Mouse (Mus musculus): ENCODE data around the gene Klf15. TPM values are rescaled to one million over a fixed set of nuclear protein-coding genes. Genes with fewer than 3 reads are reported as not detected.

Klf15 gene
- polyA plus RNA-seq, 1 experiment from 2014 or later = 7.3 TPM

DNA sequence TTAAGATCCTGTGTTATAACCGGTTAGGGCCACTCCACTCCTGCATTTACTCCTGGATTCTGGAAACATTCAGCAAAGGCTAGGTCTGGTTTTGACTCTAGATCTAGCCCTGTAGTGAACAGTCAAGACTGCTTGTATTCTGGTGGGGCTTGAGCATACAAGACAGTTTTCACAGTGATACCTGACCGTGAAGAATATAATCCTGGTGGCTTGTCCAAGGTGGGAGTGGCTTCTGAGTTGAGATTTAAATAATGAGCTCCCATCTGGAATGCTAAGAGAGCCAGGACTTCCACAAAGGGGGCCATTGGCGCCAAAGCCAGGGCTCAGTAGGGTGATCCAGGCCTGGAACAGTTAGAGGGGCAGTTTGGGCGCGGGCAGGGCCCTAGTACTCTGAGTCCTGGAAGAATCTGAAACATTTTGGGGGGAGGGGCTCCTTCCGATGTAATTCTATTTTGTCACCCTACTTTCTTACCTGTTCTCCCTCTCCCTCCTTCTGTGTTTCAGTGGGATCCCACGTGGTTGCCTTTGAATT is 1.6 kb downstream of the Klf15 start:
- Histone ChIP-seq H3K9me3 (replicated peaks) (no peaks in the 10 kb centered on the region), H3K4me1 (replicated peaks) (peaks cover 20% of the 10 kb centered on the region), H3K27ac (ENCODE audit: poor library complexity, severe bottlenecking) (peak overlapping the region; percentile 71), H3K4me3 (peak overlapping the region; percentile 76), H3K9ac (peak overlapping the region; percentile 82), H3K4me2 (peak overlapping the region; percentile 99), H3K36me3 (peaks cover 10% of the 10 kb centered on the region), H3K27me3 (replicated peaks) (peaks cover 37% of the 10 kb centered on the region)
- 26% methylated on average over 7 of the region's 7 CpGs for WGBS
- no peak for ATAC-seq (ENCODE audit: insufficient number of reproducible peaks, low FRiP score)

DNA sequence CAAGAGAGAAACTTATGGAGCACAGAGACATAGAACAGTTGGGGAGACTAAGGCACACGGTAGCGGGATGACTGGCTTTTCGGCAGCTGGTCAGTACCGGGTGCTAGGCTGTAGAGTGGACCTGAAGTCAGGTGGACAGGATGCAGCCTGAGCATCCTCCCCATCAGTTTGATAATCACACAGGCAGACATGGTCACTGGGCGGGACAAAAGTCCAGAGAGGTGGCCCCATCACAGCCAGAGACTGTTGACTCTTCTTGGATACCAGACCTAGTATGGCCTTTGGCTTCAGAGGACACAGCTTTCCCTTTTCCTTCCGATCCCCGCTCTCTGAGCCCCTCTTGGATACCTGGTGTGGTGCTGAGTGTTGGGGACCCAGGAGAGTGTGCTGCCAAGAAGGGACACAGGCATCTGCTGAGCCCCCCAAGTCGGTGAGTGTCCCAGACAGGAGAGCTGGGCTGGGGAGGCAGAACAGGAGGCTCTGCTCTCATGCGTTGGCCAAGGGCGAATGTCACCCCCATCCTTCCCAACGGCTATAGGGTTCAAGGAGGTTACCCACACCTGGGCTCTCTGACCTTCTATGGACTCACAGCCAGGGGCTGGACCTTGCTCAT is 2.8 kb downstream of the Klf15 start:
- no peak overlapping the region for H3K27ac ChIP-seq (ENCODE audit: poor library complexity, severe bottlenecking)
- WGBS = 88% methylated on average over 11 of the region's 11 CpGs
- H3K27me3 ChIP-seq (replicated peaks) = peaks cover 29% of the 10 kb centered on the region
- H3K4me2 ChIP-seq = no peak overlapping the region
- H3K9ac ChIP-seq = no peak overlapping the region
- peaks cover 10% of the 10 kb centered on the region for H3K36me3 ChIP-seq
- H3K9me3 ChIP-seq (replicated peaks) = no peaks in the 10 kb centered on the region
- H3K4me1 ChIP-seq (replicated peaks) = peaks cover 20% of the 10 kb centered on the region
- H3K4me3 ChIP-seq = no peak overlapping the region
- no peak for ATAC-seq (ENCODE audit: insufficient number of reproducible peaks, low FRiP score)

DNA sequence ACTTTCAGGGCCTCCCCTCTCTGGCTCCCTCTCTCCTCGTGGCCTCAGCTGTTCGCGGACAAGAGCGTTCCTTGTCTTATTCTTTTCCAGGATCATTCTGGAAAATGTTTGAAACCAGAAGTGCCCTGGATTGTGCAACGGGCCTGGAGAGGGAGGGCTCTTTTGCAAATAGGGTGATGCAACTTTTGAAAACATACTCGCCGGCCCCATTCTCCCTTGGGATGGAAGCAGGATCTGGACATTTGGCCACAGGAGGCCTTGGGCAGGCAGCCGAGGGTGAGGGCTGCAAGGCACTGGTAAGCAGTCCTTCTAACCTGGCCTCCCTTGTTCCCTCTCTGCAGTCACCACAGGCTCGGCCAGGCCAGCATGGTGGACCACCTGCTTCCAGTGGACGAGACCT is 3.7 kb downstream of the Klf15 start:
- H3K27me3 ChIP-seq (replicated peaks) = peaks cover 19% of the 10 kb centered on the region
- 76% methylated on average over 10 of the region's 10 CpGs for WGBS
- H3K36me3 ChIP-seq = peaks cover 10% of the 10 kb centered on the region
- H3K9ac ChIP-seq = no peak overlapping the region
- no peaks in the 10 kb centered on the region for H3K9me3 ChIP-seq (replicated peaks)
- H3K4me1 ChIP-seq (replicated peaks) = peaks cover 26% of the 10 kb centered on the region
- no peak overlapping the region for H3K4me3 ChIP-seq
- no peak for ATAC-seq (ENCODE audit: insufficient number of reproducible peaks, low FRiP score)
- H3K27ac ChIP-seq (ENCODE audit: poor library complexity, severe bottlenecking) = no peak overlapping the region
- no peak overlapping the region for H3K4me2 ChIP-seq

DNA sequence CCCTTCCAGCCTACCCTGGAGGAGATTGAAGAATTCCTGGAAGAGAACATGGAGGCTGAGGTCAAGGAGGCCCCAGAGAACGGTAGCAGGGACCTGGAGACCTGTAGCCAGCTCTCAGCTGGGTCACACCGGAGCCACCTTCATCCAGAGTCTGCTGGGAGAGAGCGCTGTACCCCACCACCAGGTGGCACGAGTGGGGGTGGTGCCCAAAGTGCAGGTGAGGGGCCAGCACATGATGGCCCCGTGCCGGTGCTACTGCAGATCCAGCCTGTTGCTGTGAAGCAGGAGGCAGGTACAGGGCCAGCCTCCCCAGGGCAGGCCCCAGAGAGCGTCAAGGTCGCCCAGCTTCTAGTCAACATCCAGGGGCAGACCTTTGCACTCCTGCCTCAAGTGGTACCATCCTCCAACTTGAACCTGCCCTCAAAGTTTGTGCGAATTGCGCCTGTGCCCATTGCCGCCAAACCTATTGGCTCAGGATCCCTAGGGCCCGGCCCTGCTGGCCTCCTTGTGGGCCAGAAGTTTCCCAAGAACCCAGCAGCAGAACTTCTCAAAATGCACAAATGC is 4.6 kb downstream of the Klf15 start:
- no peak overlapping the region for H3K9ac ChIP-seq
- peaks cover 11% of the 10 kb centered on the region for H3K27me3 ChIP-seq (replicated peaks)
- H3K27ac ChIP-seq (ENCODE audit: poor library complexity, severe bottlenecking) = no peak overlapping the region
- no peaks in the 10 kb centered on the region for H3K9me3 ChIP-seq (replicated peaks)
- no peak overlapping the region for H3K4me2 ChIP-seq
- H3K36me3 ChIP-seq = peaks cover 10% of the 10 kb centered on the region
- 86% methylated on average over 12 of the region's 12 CpGs for WGBS
- ATAC-seq (ENCODE audit: insufficient number of reproducible peaks, low FRiP score) = no peak
- H3K4me1 ChIP-seq (replicated peaks) = peaks cover 31% of the 10 kb centered on the region
- no peak overlapping the region for H3K4me3 ChIP-seq

DNA sequence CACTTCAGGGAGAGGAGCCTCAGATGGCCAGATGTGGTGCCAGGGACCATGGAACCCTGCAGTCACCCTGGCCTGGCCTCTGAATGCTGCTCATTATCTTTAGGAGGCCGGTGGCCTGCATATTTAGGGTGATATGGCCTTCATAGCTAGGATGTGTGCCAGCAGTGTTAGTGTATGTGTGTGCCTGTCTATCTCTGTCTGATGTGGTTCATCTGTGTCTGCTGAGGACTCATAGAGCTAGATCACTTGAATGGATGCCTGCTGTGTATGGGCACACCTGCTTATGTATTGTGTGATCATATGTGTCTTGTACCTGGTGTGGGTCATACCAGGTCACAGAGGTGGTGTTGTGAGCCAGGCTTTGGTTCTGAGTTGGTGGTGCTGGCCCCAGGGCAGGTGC is 5.8 kb downstream of the Klf15 start:
- no peak overlapping the region for H3K4me3 ChIP-seq
- H3K4me2 ChIP-seq = no peak overlapping the region
- peaks cover 10% of the 10 kb centered on the region for H3K36me3 ChIP-seq
- H3K9ac ChIP-seq = no peak overlapping the region
- WGBS = 50% methylated on average over 1 of the region's 1 CpGs
- H3K27ac ChIP-seq (ENCODE audit: poor library complexity, severe bottlenecking) = no peak overlapping the region
- peaks cover 24% of the 10 kb centered on the region for H3K4me1 ChIP-seq (replicated peaks)
- H3K9me3 ChIP-seq (replicated peaks) = no peaks in the 10 kb centered on the region
- ATAC-seq (ENCODE audit: insufficient number of reproducible peaks, low FRiP score) = no peak
- peaks cover 7% of the 10 kb centered on the region; the same call in 1 of the 2 replicates for H3K27me3 ChIP-seq (replicated peaks)

DNA sequence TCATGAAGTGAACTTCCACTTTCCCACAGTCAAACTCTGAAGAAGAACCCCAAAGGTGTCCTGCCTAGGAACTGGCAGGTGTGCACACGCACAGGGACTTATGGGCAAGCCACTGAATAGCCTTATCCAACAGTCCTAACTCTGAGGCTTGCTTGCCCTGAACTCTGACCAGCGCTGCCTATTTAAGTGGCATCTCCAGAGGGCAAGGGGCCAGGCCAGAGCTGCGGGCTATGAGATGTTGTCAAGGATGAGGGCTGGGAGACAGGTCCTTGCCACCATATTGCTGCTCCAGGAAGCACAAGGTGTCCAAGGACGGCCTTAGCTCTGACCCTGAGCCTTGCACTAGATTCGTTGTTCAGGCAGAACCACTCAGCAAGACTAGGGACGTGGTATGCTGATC is 6.7 kb downstream of the Klf15 start:
- peaks cover 10% of the 10 kb centered on the region for H3K36me3 ChIP-seq
- H3K4me2 ChIP-seq = no peak overlapping the region
- H3K9me3 ChIP-seq (replicated peaks) = no peaks in the 10 kb centered on the region
- no peak overlapping the region for H3K4me3 ChIP-seq
- no peak overlapping the region for H3K9ac ChIP-seq
- 89% methylated on average over 6 of the region's 6 CpGs for WGBS
- H3K27ac ChIP-seq (ENCODE audit: poor library complexity, severe bottlenecking) = no peak overlapping the region
- no peak for ATAC-seq (ENCODE audit: insufficient number of reproducible peaks, low FRiP score)
- H3K27me3 ChIP-seq (replicated peaks) = peaks cover 7% of the 10 kb centered on the region; the same call in 1 of the 2 replicates
- H3K4me1 ChIP-seq (replicated peaks) = peaks cover 19% of the 10 kb centered on the region

DNA sequence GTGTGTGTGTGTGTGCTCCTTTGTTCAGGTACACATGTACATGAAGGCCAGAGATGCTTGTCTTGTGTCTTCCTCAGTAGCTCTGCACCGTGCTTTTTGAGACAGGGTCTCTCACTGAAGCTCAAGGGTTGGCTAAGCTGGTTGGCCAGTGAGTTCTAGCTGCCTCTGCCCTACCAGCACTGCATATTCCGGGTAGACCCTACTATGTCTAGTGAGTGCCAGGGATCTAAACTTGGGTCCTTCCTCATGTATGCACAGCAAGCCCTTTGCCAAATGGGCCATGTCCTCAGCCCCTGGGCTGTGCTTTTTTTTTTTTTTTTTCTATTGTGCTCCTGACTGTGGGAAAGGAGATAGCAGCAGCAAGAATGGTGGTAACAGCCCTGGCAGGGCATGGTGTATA is 7.9 kb downstream of the Klf15 start:
- Histone ChIP-seq H3K9ac (no peak overlapping the region), H3K36me3 (peaks cover 10% of the 10 kb centered on the region), H3K4me3 (no peak overlapping the region), H3K27ac (ENCODE audit: poor library complexity, severe bottlenecking) (no peak overlapping the region), H3K9me3 (replicated peaks) (no peaks in the 10 kb centered on the region), H3K4me1 (replicated peaks) (peaks cover 15% of the 10 kb centered on the region), H3K4me2 (no peak overlapping the region), H3K27me3 (replicated peaks) (peaks cover 3% of the 10 kb centered on the region; the same call in 1 of the 2 replicates)
- WGBS = 91% methylated on average over 2 of the region's 2 CpGs
- ATAC-seq (ENCODE audit: insufficient number of reproducible peaks, low FRiP score) = no peak

DNA sequence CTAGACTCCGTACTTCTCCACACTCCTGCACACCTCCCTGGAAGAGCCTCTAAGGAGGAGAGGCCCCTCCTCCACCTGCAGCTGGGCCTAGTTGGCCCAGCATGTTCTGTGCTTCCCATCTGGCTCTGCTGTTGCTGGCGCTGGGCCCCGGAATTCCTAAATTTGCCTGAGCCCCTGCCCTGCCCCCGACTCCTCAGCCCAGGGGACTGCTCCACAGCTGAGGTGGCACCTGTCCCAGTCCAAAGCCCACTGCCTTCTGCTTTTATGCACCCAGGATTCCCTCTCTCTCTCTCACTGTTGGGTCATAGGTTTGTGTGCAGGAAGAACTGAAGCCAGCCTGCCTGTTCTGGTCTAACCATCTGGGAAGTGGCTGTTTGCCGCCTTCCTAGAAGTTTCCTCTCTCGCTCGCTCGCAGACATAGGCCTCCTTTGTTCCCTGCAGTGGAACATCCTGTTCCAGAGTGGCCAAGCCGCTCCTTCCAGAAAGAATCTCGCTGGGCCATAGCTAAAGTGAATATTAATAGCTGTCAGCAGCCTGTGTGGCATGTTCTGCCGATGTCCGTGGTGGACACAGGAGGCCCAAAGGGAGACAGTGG is 8.7 kb downstream of the Klf15 start:
- H3K4me2 ChIP-seq = no peak overlapping the region

DNA sequence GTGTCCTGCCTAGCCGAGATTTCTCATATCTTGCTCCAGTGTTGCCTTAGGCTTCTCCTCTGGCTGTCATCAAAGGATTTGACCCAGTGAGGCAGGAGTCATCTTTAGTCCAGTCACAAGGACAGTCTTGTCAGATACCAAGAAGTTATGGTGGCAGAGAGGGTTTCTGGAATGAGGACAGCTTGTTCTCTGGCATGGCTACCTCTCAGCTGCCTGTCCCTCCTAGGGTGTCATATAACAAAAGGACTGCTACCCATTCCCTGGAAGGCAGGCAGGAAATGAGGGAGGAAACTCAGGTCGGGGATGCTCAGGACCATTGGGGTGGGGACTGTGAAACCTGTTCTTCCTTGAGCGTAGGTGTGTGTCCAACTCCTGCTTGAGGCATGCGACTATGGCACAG is 9.7 kb downstream of the Klf15 start:
- H3K9ac ChIP-seq = no peak overlapping the region
- no peak overlapping the region for H3K4me2 ChIP-seq
- H3K4me3 ChIP-seq = no peak overlapping the region
- peaks cover 7% of the 10 kb centered on the region for H3K36me3 ChIP-seq
- no peaks in the 10 kb centered on the region for H3K27me3 ChIP-seq (replicated peaks)
- H3K27ac ChIP-seq (ENCODE audit: poor library complexity, severe bottlenecking) = no peak overlapping the region
- no peak for ATAC-seq (ENCODE audit: insufficient number of reproducible peaks, low FRiP score)
- peaks cover 16% of the 10 kb centered on the region for H3K4me1 ChIP-seq (replicated peaks)
- no peaks in the 10 kb centered on the region for H3K9me3 ChIP-seq (replicated peaks)
- WGBS = 56% methylated on average over 4 of the region's 4 CpGs

More for the DNA sequence above, 8.7 kb downstream of the Klf15 start:
- WGBS = 50% methylated on average over 12 of the region's 12 CpGs
- H3K27me3 ChIP-seq (replicated peaks) = no peaks in the 10 kb centered on the region
- H3K27ac ChIP-seq (ENCODE audit: poor library complexity, severe bottlenecking) = peak overlapping the region; percentile 29; the same call in 1 of the 2 replicates
- H3K9ac ChIP-seq = peak overlapping the region; percentile 33; the same call in 1 of the 2 replicates
- peaks cover 10% of the 10 kb centered on the region for H3K36me3 ChIP-seq
- H3K4me3 ChIP-seq = no peak overlapping the region
- peaks cover 13% of the 10 kb centered on the region for H3K4me1 ChIP-seq (replicated peaks)
- no peaks in the 10 kb centered on the region for H3K9me3 ChIP-seq (replicated peaks)
- 0 out of 2 replicates have a peak, but pooled peaks have one; percentile 10 for ATAC-seq (ENCODE audit: insufficient number of reproducible peaks, low FRiP score)

DNA sequence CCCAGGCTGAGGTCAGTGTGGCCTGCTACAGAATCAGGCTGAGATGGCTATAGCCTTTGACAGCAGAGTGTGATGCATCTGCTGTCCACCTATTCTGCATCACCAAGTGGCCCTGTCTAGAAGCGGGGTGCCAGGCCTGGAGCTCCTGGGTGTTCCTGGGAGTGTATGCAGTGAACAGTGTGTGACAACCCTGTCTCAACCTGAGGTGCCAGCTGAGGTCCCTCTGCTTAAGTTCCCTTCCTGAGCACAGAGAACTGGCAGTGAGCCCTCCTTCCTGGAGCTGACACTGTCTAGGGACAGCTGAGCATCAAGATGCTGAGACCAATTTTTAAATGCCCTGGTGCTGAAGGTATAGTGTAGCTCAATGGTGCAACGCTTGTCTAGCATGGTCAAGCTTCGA is 10.3 kb downstream of the Klf15 start:
- Histone ChIP-seq H3K27ac (ENCODE audit: poor library complexity, severe bottlenecking) (no peak overlapping the region), H3K36me3 (peaks cover 1% of the 10 kb centered on the region; the same call in 1 of the 2 replicates), H3K4me1 (replicated peaks) (peaks cover 23% of the 10 kb centered on the region), H3K4me3 (no peak overlapping the region), H3K4me2 (no peak overlapping the region), H3K9me3 (replicated peaks) (no peaks in the 10 kb centered on the region), H3K9ac (no peak overlapping the region), H3K27me3 (replicated peaks) (no peaks in the 10 kb centered on the region)
- WGBS = 80% methylated on average over 3 of the region's 3 CpGs
- ATAC-seq (ENCODE audit: insufficient number of reproducible peaks, low FRiP score) = no peak

DNA sequence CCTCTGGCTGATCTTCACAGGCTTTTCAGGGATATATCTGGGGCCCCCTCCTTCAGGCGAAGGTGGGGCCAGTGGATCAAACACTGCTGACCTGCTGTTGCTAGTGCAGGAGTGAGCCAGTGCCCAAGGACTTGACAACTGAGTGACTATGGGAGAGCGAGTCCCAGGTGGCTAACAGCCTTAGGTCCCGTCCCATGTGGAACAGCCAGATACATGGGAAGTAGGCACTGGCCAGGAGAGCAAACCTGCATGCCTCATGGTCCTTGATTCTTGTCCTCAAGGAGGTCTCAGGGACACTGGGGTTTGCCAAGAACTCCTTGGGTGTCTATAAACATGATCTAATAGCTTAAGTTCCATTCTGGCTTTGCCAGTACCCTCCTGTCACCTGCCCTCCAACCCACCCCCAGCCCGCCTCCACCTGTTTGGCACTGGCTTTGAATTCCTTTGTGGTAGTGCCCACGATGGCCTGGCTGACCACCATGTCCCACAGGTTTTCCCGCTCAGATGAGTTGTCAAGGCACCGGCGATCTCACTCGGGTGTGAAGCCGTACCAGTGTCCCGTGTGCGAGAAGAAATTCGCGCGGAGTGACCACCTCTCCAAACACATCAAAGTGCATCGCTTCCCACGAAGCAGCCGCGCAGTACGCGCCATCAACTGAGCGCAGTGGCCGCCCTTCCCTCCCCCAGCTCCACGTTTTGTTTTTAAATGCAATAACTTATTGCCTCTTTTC is 11.4 kb downstream of the Klf15 start:
- ATAC-seq (ENCODE audit: insufficient number of reproducible peaks, low FRiP score) = no peak
- Histone ChIP-seq H3K4me3 (no peak overlapping the region), H3K27ac (ENCODE audit: poor library complexity, severe bottlenecking) (no peak overlapping the region), H3K4me2 (no peak overlapping the region), H3K4me1 (replicated peaks) (peaks cover 24% of the 10 kb centered on the region), H3K27me3 (replicated peaks) (no peaks in the 10 kb centered on the region), H3K9ac (no peak overlapping the region), H3K36me3 (no peaks in the 10 kb centered on the region), H3K9me3 (replicated peaks) (no peaks in the 10 kb centered on the region)
- 88% methylated on average over 24 of the region's 24 CpGs for WGBS
